Mouse (Mus musculus) inflammation-experienced regulatory T-cells (primary cell): ENCODE results near the gene Ndufaf5. TPM values are rescaled to one million over a fixed set of nuclear protein-coding genes. Genes with fewer than 3 reads are reported as not detected.

Source experiments
- polyA plus RNA-seq, 2 experiments: library from polyadenylated mRNA; unstranded; fragments of 100-300 nt; shearing (Covaris generic); gene quantifications; one replicate each; pipeline ENCODE4 v1.2.1; 2017

Gene Ndufaf5
- polyA plus RNA-seq = 10 to 100 TPM; 12.4 to 24.1 TPM

DNA sequence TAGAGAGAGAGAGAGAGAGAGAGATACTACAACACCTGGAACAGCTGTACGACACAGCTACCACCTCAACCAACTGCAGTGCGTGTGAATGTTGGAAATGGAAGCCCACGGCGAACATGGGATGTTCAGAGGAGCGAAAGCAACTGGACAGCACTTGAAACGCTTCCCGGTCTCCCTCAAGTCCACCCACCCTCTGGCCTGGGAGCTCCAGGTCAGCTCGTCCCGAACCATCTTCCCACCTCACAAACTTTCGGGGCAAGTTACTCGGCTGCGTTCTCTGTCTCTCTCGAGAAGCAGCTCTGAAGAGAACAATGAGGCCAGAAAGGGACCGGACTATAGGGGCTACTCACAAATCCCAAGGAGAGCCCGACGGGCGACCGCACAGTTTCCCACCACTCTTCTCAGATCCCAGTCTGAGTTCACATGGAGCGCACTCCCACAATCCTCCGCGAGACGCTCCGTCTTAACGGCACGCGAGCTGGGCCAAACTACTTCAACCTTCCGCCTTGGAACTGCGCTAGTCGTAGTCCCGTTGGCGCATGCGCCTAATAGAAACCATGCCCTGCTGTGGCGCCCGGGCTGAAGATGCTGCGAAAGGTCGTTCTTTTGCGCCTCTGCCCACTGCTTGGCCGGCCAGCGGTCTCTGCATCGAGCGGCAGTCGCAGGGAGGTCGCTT, at the start of gene Ndufaf5, which contains the start of gene Esf1:
Ndufaf5 (plus strand) TSS at position 523 of the 676 bp plus-strand sequence.
Esf1 (minus strand) TSS at position 438 of the 676 bp plus-strand sequence.

DNA sequence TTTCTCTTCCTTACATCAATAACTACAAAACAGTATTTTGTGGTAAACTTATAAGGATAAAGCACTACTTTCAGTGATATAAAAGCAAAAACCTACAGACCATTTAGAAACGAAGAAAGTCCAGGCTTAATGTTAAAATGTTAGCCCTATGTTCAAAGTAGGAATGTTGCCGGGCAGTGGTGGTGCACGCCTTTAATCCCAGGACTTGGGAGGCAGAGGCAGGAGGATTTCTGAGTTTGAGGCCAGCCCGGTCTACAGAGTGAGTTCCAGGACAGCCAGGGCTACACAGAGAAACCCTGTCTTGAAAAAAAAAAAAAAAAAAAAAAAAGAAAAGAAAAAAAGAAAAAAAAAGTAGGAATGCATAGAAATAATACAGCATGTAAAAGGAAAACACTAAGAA, 18.7 kb upstream of the Ndufaf5 start, which contains the start of gene Gm17374:
Gm17374 (plus strand) TSS at position 301 of the 400 bp plus-strand sequence.

Other genes starting within 250 kb of the Ndufaf5 start
- gene Tasp1, start 103.8 kb upstream of the Ndufaf5 start, polyA plus RNA-seq = 100 to 1,000 TPM in 1 of 2 experiments, 10 to 100 TPM in 1; 64.0 to 104 TPM
- gene Gm17374, start 18.6 kb upstream of the Ndufaf5 start, polyA plus RNA-seq = not detected
- 10 to 100 TPM; 20.2 to 25.9 TPM for gene Esf1, start 85 bp upstream of the Ndufaf5 start, polyA plus RNA-seq
- gene Sel1l2, start 219.1 kb downstream of the Ndufaf5 start, polyA plus RNA-seq = under 1 TPM; 0.42 to 0.47 TPM
- gene Macrod2, start 224.7 kb downstream of the Ndufaf5 start, polyA plus RNA-seq = 1 to 10 TPM in 1 of 2 experiments, under 1 TPM in 1; 0.55 to 3.8 TPM